Mouse (Mus musculus) intestine, embryonic 16.5 days (tissue): ENCODE measurements at regions not wholly inside any gene's neighbourhood (a gene's known extent, or its start where the extent isn't known, plus 50 kb on each side); places are given as distances from the start of the nearest gene placed in this dataset.

ENCODE experiments used
- ATAC-seq: fragments of 200-750 bp; cut with Nextera tagmentation; 2 replicates; pipeline ENCODE4 v1.8.0; 2017; ENCODE audit warnings: moderate TSS enrichment, moderate library complexity
- H3K27ac ChIP-seq: fragments of 300-500 bp; sonication (generic); 2 replicates; pipeline ENCODE4 v1.5.1; 2014; ENCODE audit warnings: mild to moderate bottlenecking, low read length
- H3K27me3 ChIP-seq: fragments of 300-500 bp; sonication (generic); replicated peaks from 2 replicates; pipeline ENCODE4 v1.6.1; 2014; ENCODE audit warnings: low read length, control low read depth, mixed read lengths; ENCODE audit not compliant: control insufficient read depth, insufficient read depth
- H3K36me3 ChIP-seq: fragments of 300-500 bp; sonication (generic); 2 replicates; pipeline ENCODE4 v1.6.1; 2014; ENCODE audit warnings: low read length, control low read depth; ENCODE audit not compliant: control insufficient read depth, insufficient read depth
- H3K4me1 ChIP-seq: fragments of 300-500 bp; sonication (generic); 2 replicates; pipeline ENCODE4 v1.6.1; 2014; ENCODE audit warnings: low read length, control low read depth, mixed read lengths; ENCODE audit not compliant: control insufficient read depth, insufficient read depth
- H3K4me2 ChIP-seq: fragments of 300-500 bp; sonication (generic); 2 replicates; pipeline ENCODE4 v1.6.1; 2014; ENCODE audit warnings: low read depth, low read length, control low read depth
- H3K4me3 ChIP-seq: fragments of 300-500 bp; sonication (generic); 2 replicates; pipeline ENCODE4 v1.5.1; 2014; ENCODE audit warnings: mild to moderate bottlenecking, low read length
- H3K9ac ChIP-seq: fragments of 300-500 bp; sonication (generic); 2 replicates; pipeline ENCODE4 v1.6.1; 2014; ENCODE audit warnings: low read depth, low read length
- H3K9me3 ChIP-seq: fragments of 300-500 bp; sonication (generic); 2 replicates; pipeline ENCODE4 v1.6.1; 2016; ENCODE audit warnings: low read length, control low read depth; ENCODE audit not compliant: control insufficient read depth
- WGBS: fragments of 180-500 bp; shearing (Covaris S2); extraction: QIAGEN DNeasy Blood & Tissue Kit; methylation state at CpG from one replicate; pipeline ENCODE4 v1.1.7; 2014; 5-methylcytosine and 5-hydroxymethylcytosine counted together

DNA sequence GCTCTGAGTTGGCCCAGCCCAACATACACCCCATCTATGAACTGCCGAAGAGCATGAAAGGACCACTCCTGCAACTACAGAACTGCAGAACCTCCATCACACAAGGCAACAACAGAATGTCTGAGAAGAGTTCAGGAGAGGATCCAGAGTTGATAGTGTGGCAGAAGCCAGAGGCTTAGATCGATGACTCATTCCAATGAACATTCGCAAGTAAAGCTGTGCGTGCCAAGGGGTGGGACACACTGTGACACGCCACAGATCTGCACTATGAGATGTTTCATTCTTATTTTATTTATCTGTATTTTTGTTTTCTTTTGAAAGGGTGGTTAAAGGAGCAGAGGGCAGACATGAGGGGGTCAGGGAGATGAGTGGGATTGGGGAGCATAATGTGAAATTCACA lies 103.7 kb upstream of the Ppargc1a start:
- ATAC-seq, result no peak
- H3K27ac ChIP-seq, result no peak overlapping the region
- no peaks in the 10 kb centered on the region for H3K36me3 ChIP-seq
- no peaks in the 10 kb centered on the region for H3K9me3 ChIP-seq
- no peaks in the 10 kb centered on the region for H3K4me1 ChIP-seq
- WGBS, result 93% methylated on average over 5 of the region's 5 CpGs
- H3K4me3 ChIP-seq, result no peak overlapping the region
- H3K27me3 ChIP-seq, result no peaks in the 10 kb centered on the region
- H3K4me2 ChIP-seq, result no peak overlapping the region
- no peak overlapping the region for H3K9ac ChIP-seq

GRCm38 (mm10) chr5:51665241-51665640 lies 97.7 kb upstream of the Ppargc1a start:
- Histone ChIP-seq H3K27ac (no peak overlapping the region), H3K9ac (no peak overlapping the region), H3K27me3 (no peaks in the 10 kb centered on the region), H3K9me3 (no peaks in the 10 kb centered on the region), H3K4me1 (no peaks in the 10 kb centered on the region), H3K4me3 (no peak overlapping the region), H3K36me3 (no peaks in the 10 kb centered on the region), H3K4me2 (no peak overlapping the region)
- no peak for ATAC-seq
- 80% methylated on average over 6 of the region's 6 CpGs for WGBS

DNA sequence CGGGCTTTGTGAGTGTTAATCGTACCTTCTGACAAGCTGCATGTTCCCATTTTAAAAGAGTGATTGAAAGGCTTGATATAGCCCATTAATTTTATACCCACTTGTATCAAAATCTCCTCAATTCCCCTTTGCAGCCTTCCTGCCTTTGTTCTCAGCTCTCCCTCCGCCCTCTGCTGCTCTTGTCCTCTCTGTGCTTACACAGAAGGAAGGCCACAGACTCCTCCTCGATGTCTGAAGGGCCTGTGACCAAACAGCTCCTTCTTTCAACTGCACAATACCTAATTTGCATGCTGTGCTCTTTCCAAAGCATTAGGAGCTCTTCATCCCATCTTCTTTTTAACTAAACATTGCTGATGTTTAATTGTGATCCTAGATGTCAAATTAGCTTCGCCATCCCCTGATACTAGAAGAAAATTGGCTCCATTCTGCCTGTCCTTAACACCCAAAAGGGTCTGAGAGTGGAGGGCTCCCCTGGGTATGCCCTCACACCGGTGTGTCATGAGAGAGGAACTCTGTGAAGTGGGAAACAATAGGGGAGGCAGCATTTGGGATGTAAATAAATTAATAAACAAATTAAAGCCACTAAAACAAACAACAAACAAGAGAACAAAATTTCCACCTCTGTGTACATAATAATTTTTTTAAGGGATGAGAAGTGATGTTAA lies 90.8 kb upstream of the Ppargc1a start:
- no peak overlapping the region for H3K4me2 ChIP-seq
- 57% methylated on average over 6 of the region's 6 CpGs for WGBS
- H3K36me3 ChIP-seq, result no peaks in the 10 kb centered on the region
- H3K27me3 ChIP-seq, result no peaks in the 10 kb centered on the region
- no peak overlapping the region for H3K27ac ChIP-seq
- no peaks in the 10 kb centered on the region for H3K4me1 ChIP-seq
- H3K9ac ChIP-seq, result no peak overlapping the region
- no peak for ATAC-seq
- H3K4me3 ChIP-seq, result no peak overlapping the region
- no peaks in the 10 kb centered on the region for H3K9me3 ChIP-seq

DNA sequence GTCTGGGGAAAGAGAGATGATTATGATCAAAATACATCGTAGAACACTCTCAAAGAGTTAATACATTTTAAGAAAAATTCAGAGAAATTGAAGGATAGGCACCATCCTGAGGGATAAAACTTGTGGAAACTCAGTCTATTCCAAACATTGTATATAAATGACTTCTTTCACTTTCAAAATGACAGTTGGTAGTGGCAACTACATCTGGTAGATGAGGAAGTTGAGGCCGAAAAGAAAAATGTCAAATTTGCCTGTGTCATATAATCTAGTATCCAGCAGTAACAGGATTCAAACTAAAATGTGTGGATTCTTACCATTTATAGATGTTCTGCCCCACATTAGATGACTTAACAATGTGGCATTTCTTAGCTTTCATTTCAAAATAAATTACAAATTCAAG lies 86.0 kb upstream of the Ppargc1a start:
- Histone ChIP-seq H3K4me3 (no peak overlapping the region), H3K4me2 (no peak overlapping the region), H3K9ac (no peak overlapping the region), H3K27me3 (no peaks in the 10 kb centered on the region), H3K27ac (no peak overlapping the region), H3K9me3 (no peaks in the 10 kb centered on the region), H3K36me3 (no peaks in the 10 kb centered on the region), H3K4me1 (no peaks in the 10 kb centered on the region)
- ATAC-seq, result no peak
- 86% methylated on average over 2 of the region's 2 CpGs for WGBS

DNA sequence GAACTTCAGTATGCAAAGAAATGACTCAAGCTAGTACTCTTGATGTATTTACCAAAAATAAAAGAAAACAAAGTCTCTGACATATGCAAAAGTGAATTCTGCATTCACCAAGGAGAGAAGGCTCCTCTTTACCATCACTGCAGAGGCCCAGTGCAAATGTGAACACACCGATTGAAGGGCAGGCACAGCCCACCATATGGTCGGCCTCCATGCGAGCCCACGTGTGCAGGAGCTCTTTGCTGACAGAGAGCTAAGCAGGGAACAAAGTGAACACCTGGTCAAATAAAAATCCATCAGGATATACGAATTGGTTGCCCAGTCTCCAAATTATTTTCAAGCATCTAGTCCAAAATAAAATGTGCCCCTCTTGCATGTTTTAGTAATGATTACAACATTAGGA lies 56.9 kb upstream of the Ppargc1a start:
- 68% methylated on average over 5 of the region's 5 CpGs for WGBS

More for the DNA sequence above, 56.9 kb upstream of the Ppargc1a start:
- H3K9me3 ChIP-seq, result no peaks in the 10 kb centered on the region
- H3K4me3 ChIP-seq, result no peak overlapping the region
- ATAC-seq, result no peak
- no peak overlapping the region for H3K27ac ChIP-seq
- H3K4me1 ChIP-seq, result no peaks in the 10 kb centered on the region
- no peak overlapping the region for H3K4me2 ChIP-seq
- no peaks in the 10 kb centered on the region for H3K36me3 ChIP-seq
- H3K9ac ChIP-seq, result no peak overlapping the region
- H3K27me3 ChIP-seq, result no peaks in the 10 kb centered on the region
